Mouse (Mus musculus) erythroblast, embryonic 14.5 days (primary cell): ENCODE results near the gene Clk3.

Experiments
- GATA1 ChIP-seq: IDR thresholded peaks from 2 replicates; pipeline ENCODE4 v1.6.1; 2012; ENCODE audit warnings: low read length, inconsistent platforms, mixed read lengths
- TAL1 ChIP-seq: IDR thresholded peaks from 3 replicates; pipeline ENCODE4 v1.6.1; 2012; ENCODE audit warnings: low read length, inconsistent platforms, mixed read lengths

DNA sequence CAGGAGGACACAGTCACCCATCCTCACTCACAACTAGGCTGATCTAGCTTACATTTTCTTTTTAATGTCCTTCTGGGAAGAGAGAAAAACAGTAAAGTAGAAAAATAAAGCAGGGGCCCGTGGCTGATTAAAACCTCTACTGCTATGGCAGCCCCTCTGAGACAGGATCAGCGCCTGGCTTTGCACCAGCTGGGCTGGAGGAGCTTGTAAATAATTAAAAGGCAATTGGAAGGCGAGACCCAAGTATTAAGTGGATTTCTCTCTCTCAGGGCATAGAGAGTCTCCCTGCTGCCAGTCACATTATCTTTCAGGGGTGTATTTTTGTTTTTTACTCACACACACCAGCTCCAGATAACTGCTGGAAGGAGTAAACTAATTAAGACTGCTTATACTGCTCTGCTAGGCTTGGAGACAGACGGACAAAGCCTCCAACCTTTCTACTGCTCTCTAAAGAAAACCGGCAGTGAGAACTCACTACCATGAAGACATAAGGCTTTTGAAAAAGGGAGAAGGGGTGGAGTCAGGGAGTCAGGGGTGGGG lies 43.2 kb upstream of the Clk3 start:
- TF ChIP-seq GATA1 = no peak
- TF ChIP-seq TAL1 = no peak
